Mouse (Mus musculus): ENCODE results near the gene Olfr653.

Gene Olfr653

GRCm38 (mm10) chr7:104577014-104577413 is at the start of gene Olfr653:
Gene Olfr653 (plus strand): TSS chr7:104577314.
- no peak for DNase-seq

- DNase-seq, result no peak
Observed at GRCm38 (mm10) chr7:104549833-104550232, 27.3 kb upstream of the Olfr653 start, which contains the start of gene Olfr651. Gene Olfr651 (plus strand): TSS chr7:104550133.

- DNase-seq, result no peak
Observed at GRCm38 (mm10) chr7:104552700-104553099, 24.4 kb upstream of the Olfr653 start.

GRCm38 (mm10) chr7:104560601-104561000 is 16.5 kb upstream of the Olfr653 start, which contains the start of gene Olfr652:
Gene Olfr652 (plus strand): TSS chr7:104560901.
- no peak for DNase-seq

GRCm38 (mm10) chr7:104580846-104581245 is 3.7 kb downstream of the Olfr653 start:
- DNase-seq, result no peak

- DNase-seq, result no peak
Observed at GRCm38 (mm10) chr7:104581429-104581828, 4.3 kb downstream of the Olfr653 start.

GRCm38 (mm10) chr7:104586725-104587124 is 9.6 kb downstream of the Olfr653 start, which contains the start of gene Olfr654:
Gene Olfr654 (plus strand): TSS chr7:104587025.
- no peak for DNase-seq

- no peak for DNase-seq
Observed at GRCm38 (mm10) chr7:104588274-104588673, 11.2 kb downstream of the Olfr653 start.

- DNase-seq, result no peak
Observed at GRCm38 (mm10) chr7:104601679-104602078, 24.6 kb downstream of the Olfr653 start, which contains the start of gene Olfr655. Gene Olfr655 (minus strand): TSS chr7:104601779.

- no peak for DNase-seq
Observed at GRCm38 (mm10) chr7:104603173-104603572, 26.1 kb downstream of the Olfr653 start.

GRCm38 (mm10) chr7:104604727-104605126 is 27.6 kb downstream of the Olfr653 start:
- no peak for DNase-seq

- no peak for DNase-seq
Observed at GRCm38 (mm10) chr7:104613655-104614054, 36.5 kb downstream of the Olfr653 start, which contains the start of gene Olfr656. Gene Olfr656 (plus strand): TSS chr7:104613955.

GRCm38 (mm10) chr7:104624494-104624893 is 47.4 kb downstream of the Olfr653 start, which contains the start of gene Olfr657:
Gene Olfr657 (plus strand): TSS chr7:104624794.
- DNase-seq, result no peak
